Mouse (Mus musculus) limb, embryonic 14.5 days (tissue): ENCODE measurements at regions not wholly inside any gene's neighbourhood (a gene's known extent, or its start where the extent isn't known, plus 50 kb on each side); places are given as distances from the start of the nearest gene placed in this dataset.
"Not testable (repeated sequence)": the region's sequence is repeated elsewhere in the genome, so short reads cannot be mapped to it uniquely, and the experiment has no call there.

ENCODE experiments used
- ATAC-seq: fragments of 200-750 bp; cut with Nextera tagmentation; 2 replicates; pipeline ENCODE4 v1.8.0; 2017; ENCODE audit warnings: low read depth, moderate number of reproducible peaks, moderate TSS enrichment; ENCODE audit not compliant: low FRiP score
- DNase-seq: peaks from one replicate; pipeline ENCODE4 v3.0.0-alpha.2; 2015; ENCODE audit warnings: low spot score
- H3K27ac ChIP-seq: fragments of 300-500 bp; sonication (generic); replicated peaks from 2 replicates; pipeline ENCODE4 v1.5.1; 2014; ENCODE audit warnings: low read depth, mild to moderate bottlenecking, low read length, moderate library complexity, mixed read lengths
- H3K27me3 ChIP-seq: fragments of 300-500 bp; sonication (generic); 2 replicates; pipeline ENCODE4 v1.6.1; 2014; ENCODE audit warnings: low read length, mixed read lengths; ENCODE audit not compliant: control insufficient read depth, insufficient read depth
- H3K36me3 ChIP-seq: fragments of 300-500 bp; sonication (generic); 2 replicates; pipeline ENCODE4 v1.6.1; 2014; ENCODE audit warnings: mild to moderate bottlenecking, low read length, moderate library complexity, mixed read lengths; ENCODE audit not compliant: control insufficient read depth, insufficient read depth
- H3K4me1 ChIP-seq: fragments of 300-500 bp; sonication (generic); 2 replicates; pipeline ENCODE4 v1.6.1; 2014; ENCODE audit warnings: antibody characterized with exemption, low read length, mixed read lengths; ENCODE audit not compliant: control insufficient read depth, insufficient read depth
- H3K4me2 ChIP-seq: fragments of 300-500 bp; sonication (generic); replicated peaks from 2 replicates; pipeline ENCODE4 v1.6.1; 2014; ENCODE audit warnings: low read depth, mild to moderate bottlenecking, low read length, moderate library complexity; ENCODE audit not compliant: severe bottlenecking
- H3K4me3 ChIP-seq: fragments of 300-500 bp; sonication (generic); replicated peaks from 2 replicates; pipeline ENCODE4 v1.5.1; 2014; ENCODE audit warnings: low read length
- H3K9ac ChIP-seq: fragments of 300-500 bp; sonication (generic); 2 replicates; pipeline ENCODE4 v1.6.1; 2014; ENCODE audit warnings: mild to moderate bottlenecking, low read depth, low read length, moderate library complexity; ENCODE audit not compliant: severe bottlenecking
- H3K9me3 ChIP-seq: fragments of 300-500 bp; sonication (generic); 2 replicates; pipeline ENCODE4 v1.6.1; 2016; ENCODE audit warnings: low read length; ENCODE audit not compliant: control insufficient read depth
- POLR2A ChIP-seq: fragments of 200-500 bp; IDR thresholded peaks from 2 replicates; pipeline ENCODE4 v1.8.0; 2012; ENCODE audit warnings: inconsistent platforms, mild to moderate bottlenecking, moderate library complexity, borderline replicate concordance; ENCODE audit not compliant: insufficient read depth, insufficient read length; ENCODE audit errors: extremely low read depth
- WGBS: fragments of 180-500 bp; shearing (Covaris S2); extraction: QIAGEN DNeasy Blood & Tissue Kit; methylation state at CpG from one replicate; pipeline ENCODE4 v1.1.7; 2014; 5-methylcytosine and 5-hydroxymethylcytosine counted together

GRCm38 (mm10) chr5:40177982-40178748, 422.9 kb upstream of the Hs3st1 start:
- H3K9me3 ChIP-seq = no peaks in the 10 kb centered on the region
- H3K27me3 ChIP-seq = no peaks in the 10 kb centered on the region
- H3K36me3 ChIP-seq = no peaks in the 10 kb centered on the region
- H3K27ac ChIP-seq = no peak overlapping the region
- no peak overlapping the region for H3K4me2 ChIP-seq
- H3K4me3 ChIP-seq = no peak overlapping the region
- DNase-seq = no peak
- no peak for TF ChIP-seq POLR2A
- ATAC-seq = no peak
- no peak overlapping the region for H3K9ac ChIP-seq
- H3K4me1 ChIP-seq = no peaks in the 10 kb centered on the region
- 76% methylated on average over 2 of the region's 2 CpGs for WGBS

- Histone ChIP-seq H3K36me3 (no peaks in the 10 kb centered on the region), H3K4me2 (no peak overlapping the region), H3K9ac (no peak overlapping the region), H3K9me3 (no peaks in the 10 kb centered on the region), H3K4me3 (no peak overlapping the region), H3K27me3 (no peaks in the 10 kb centered on the region), H3K4me1 (no peaks in the 10 kb centered on the region), H3K27ac (no peak overlapping the region)
- no peak for ATAC-seq
- 88% methylated on average over 3 of the region's 3 CpGs for WGBS
- TF ChIP-seq POLR2A = no peak
- DNase-seq = no peak
Measured at GRCm38 (mm10) chr5:40136740-40137285, 381.5 kb upstream of the Hs3st1 start.

DNA sequence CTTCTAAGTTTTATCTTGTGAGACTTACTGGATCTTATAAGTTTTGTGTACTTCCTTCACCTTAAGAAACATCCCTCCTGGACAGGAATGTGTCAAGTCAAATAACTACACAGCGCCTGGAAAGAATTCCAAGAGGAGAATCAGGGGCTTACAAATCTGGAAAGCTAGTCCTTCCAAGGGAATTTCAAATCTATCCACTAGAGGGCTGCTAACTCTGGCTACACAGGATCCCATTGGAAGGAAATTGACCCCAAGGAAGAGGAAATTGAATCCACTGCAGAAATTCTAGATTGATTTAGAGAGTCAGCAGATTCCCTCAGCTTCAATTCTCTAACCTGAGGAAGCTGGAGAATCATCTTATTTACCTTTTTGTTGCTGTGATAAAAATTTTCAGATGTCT, 369.1 kb upstream of the Hs3st1 start:
- Histone ChIP-seq H3K4me3 (no peak overlapping the region), H3K27ac (no peak overlapping the region), H3K9me3 (no peaks in the 10 kb centered on the region), H3K4me1 (no peaks in the 10 kb centered on the region), H3K36me3 (no peaks in the 10 kb centered on the region), H3K4me2 (no peak overlapping the region), H3K27me3 (no peaks in the 10 kb centered on the region), H3K9ac (no peak overlapping the region)
- ATAC-seq (no peak), DNase-seq (peak; percentile 11)
- WGBS = 63% methylated on average over 1 of the region's 1 CpGs
- TF ChIP-seq POLR2A = no peak

DNA sequence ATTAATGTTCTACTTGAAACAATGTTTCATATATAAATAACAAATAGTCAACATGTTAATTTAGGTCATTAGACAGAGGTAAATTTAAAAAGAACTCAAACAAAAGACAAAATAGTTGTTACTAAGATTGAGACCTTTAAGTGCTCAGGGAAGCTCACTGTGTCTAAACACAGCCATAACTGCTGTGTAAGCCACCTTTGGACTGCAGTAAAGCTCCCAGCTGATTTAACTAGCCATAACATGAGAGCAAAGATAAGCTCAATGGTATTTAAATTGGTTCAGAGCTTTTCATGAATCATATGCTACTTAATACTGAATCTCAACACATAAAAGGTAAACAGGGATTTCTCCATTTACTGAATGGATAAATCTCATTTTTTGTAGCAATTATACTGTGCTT, 361.6 kb upstream of the Hs3st1 start:
- no peak for DNase-seq

GRCm38 (mm10) chr5:40089576-40089975, 334.3 kb upstream of the Hs3st1 start:
- not testable (repeated sequence) for H3K36me3 ChIP-seq, ATAC-seq, H3K27me3 ChIP-seq, H3K27ac ChIP-seq, H3K4me1 ChIP-seq, DNase-seq, H3K9ac ChIP-seq, H3K4me3 ChIP-seq, H3K9me3 ChIP-seq, H3K4me2 ChIP-seq
- WGBS = 84% methylated on average over 5 of the region's 5 CpGs

More for the DNA sequence above, 361.6 kb upstream of the Hs3st1 start:
- Histone ChIP-seq H3K4me2 (no peak overlapping the region), H3K36me3 (no peaks in the 10 kb centered on the region), H3K9me3 (no peaks in the 10 kb centered on the region), H3K9ac (no peak overlapping the region), H3K4me1 (no peaks in the 10 kb centered on the region), H3K27me3 (no peaks in the 10 kb centered on the region), H3K27ac (no peak overlapping the region), H3K4me3 (no peak overlapping the region)
- TF ChIP-seq POLR2A = no peak
- no peak for ATAC-seq
